Mouse (Mus musculus) CD4-positive, CD25-positive, alpha-beta regulatory T cell, adult 4 months (primary cell): ENCODE data around the gene Boll. TPM values are rescaled to one million over a fixed set of nuclear protein-coding genes. Genes with fewer than 3 reads are reported as not detected.

ENCODE experiments used
- ATAC-seq: one replicate; pipeline ENCODE4 v1.8.0; 2017
- polyA plus RNA-seq, 2 experiments: library from polyadenylated mRNA; unstranded; fragments of 100-300 nt; shearing (Covaris generic); gene quantifications; one replicate each; pipeline ENCODE4 v1.2.1; 2017

Boll gene
- polyA plus RNA-seq, 2 experiments from 2014 or later: 0.93 to 1.3 TPM

GRCm38 (mm10) chr1:55237643-55238161 lies 125.6 kb downstream of the Boll start:
- ATAC-seq: peak; percentile 2

GRCm38 (mm10) chr1:55236890-55237642 lies 126.2 kb downstream of the Boll start, which contains the start of gene Mars2:
TSS of gene Mars2 (plus strand) at chr1:55237177.
- ATAC-seq: peak; percentile 89

- no peak for ATAC-seq
Measured at GRCm38 (mm10) chr1:55236487-55236886, 126.8 kb downstream of the Boll start.

- no peak for ATAC-seq
Measured at GRCm38 (mm10) chr1:55234910-55235520, 128.3 kb downstream of the Boll start.

- ATAC-seq: no peak
Measured at GRCm38 (mm10) chr1:55228256-55228884, 134.9 kb downstream of the Boll start.

- no peak for ATAC-seq
Measured at GRCm38 (mm10) chr1:55227376-55227775, 135.9 kb downstream of the Boll start.

GRCm38 (mm10) chr1:55226011-55226857 lies 137.0 kb downstream of the Boll start, which contains the start of gene Rftn2:
TSS of gene Rftn2 (minus strand) at chr1:55226782.
- ATAC-seq: no peak

- no peak for ATAC-seq
Measured at GRCm38 (mm10) chr1:55225398-55225797, 137.9 kb downstream of the Boll start.

GRCm38 (mm10) chr1:55224111-55224510 lies 139.2 kb downstream of the Boll start:
- no peak for ATAC-seq

- ATAC-seq: no peak
Measured at GRCm38 (mm10) chr1:55223026-55223425, 140.2 kb downstream of the Boll start.

GRCm38 (mm10) chr1:55221352-55221751 lies 141.9 kb downstream of the Boll start:
- no peak for ATAC-seq

GRCm38 (mm10) chr1:55217191-55217590 lies 146.1 kb downstream of the Boll start:
- no peak for ATAC-seq

GRCm38 (mm10) chr1:55215185-55215813 lies 148.0 kb downstream of the Boll start:
- peak; percentile 98 for ATAC-seq

- ATAC-seq: no peak
Measured at GRCm38 (mm10) chr1:55213936-55214335, 149.3 kb downstream of the Boll start.

- no peak for ATAC-seq
Measured at GRCm38 (mm10) chr1:55213475-55213874, 149.8 kb downstream of the Boll start.

GRCm38 (mm10) chr1:55212771-55213170 lies 150.5 kb downstream of the Boll start:
- no peak for ATAC-seq

GRCm38 (mm10) chr1:55211081-55211480 lies 152.2 kb downstream of the Boll start:
- ATAC-seq: no peak

- ATAC-seq: peak; percentile 72
Measured at GRCm38 (mm10) chr1:55210202-55210965, 152.9 kb downstream of the Boll start.

GRCm38 (mm10) chr1:55208500-55209140 lies 154.6 kb downstream of the Boll start:
- peak; percentile 23 for ATAC-seq

- ATAC-seq: no peak
Measured at GRCm38 (mm10) chr1:55207561-55207960, 155.7 kb downstream of the Boll start.
